Mouse (Mus musculus) kidney, adult 2 months (tissue): ENCODE data around the gene Lrrc4. TPM values are rescaled to one million over a fixed set of nuclear protein-coding genes. Genes with fewer than 3 reads are reported as not detected.

Source experiments
- DNase-seq: peaks from one replicate; pipeline ENCODE4 v3.0.0; 2021
- H3K27ac ChIP-seq: fragments of 200-500 bp; 2 replicates; pipeline ENCODE4 v1.5.1; 2012; ENCODE audit warnings: low read depth, low read length, control low read depth, inconsistent platforms; ENCODE audit not compliant: insufficient read depth
- H3K27me3 ChIP-seq: fragments of 200-500 bp; replicated peaks from 2 replicates; pipeline ENCODE4 v1.6.1; 2012; ENCODE audit warnings: mild to moderate bottlenecking, moderate library complexity, low read length, inconsistent platforms; ENCODE audit not compliant: control insufficient read depth, insufficient read depth
- H3K36me3 ChIP-seq: fragments of 200-500 bp; 2 replicates; pipeline ENCODE4 v1.6.1; 2012; ENCODE audit warnings: mild to moderate bottlenecking, moderate library complexity, low read length, inconsistent platforms; ENCODE audit not compliant: control insufficient read depth, insufficient read depth
- H3K4me1 ChIP-seq: fragments of 200-500 bp; 2 replicates; pipeline ENCODE4 v1.6.1; 2011; ENCODE audit warnings: low read length; ENCODE audit not compliant: control insufficient read depth, insufficient read depth
- H3K4me3 ChIP-seq: fragments of 200-500 bp; 2 replicates; pipeline ENCODE4 v1.5.1; 2011; ENCODE audit warnings: mild to moderate bottlenecking, low read depth, low read length, control low read depth; ENCODE audit not compliant: insufficient read depth
- CTCF ChIP-seq: fragments of 200-500 bp; conservative IDR thresholded peaks from 2 replicates; pipeline ENCODE4 v1.5.1; 2011; ENCODE audit warnings: low read depth, mild to moderate bottlenecking, control low read depth, low read length, moderate library complexity, mixed read lengths; ENCODE audit not compliant: insufficient read depth, insufficient read length
- POLR2A ChIP-seq: fragments of 200-500 bp; IDR thresholded peaks from one replicate; pipeline ENCODE4 v1.6.1; 2011; ENCODE audit warnings: low read depth, low read length, control low read depth
- WGBS: fragments of 180-500 bp; shearing (Covaris S2); methylation state at CpG from one replicate; pipeline ENCODE4 v1.1.7; 2018; 5-methylcytosine and 5-hydroxymethylcytosine counted together
- polyA plus RNA-seq: library from polyadenylated mRNA; depleted of rRNA; stranded (reverse); fragments of >200 nt; gene quantifications from 2 replicates; pipeline ENCODE4 v1.2.3, GENCODE M21; 2012

Lrrc4 gene
- polyA plus RNA-seq, 1 experiment, result 0.56 TPM

- Histone ChIP-seq H3K27ac (no peak overlapping the region), H3K27me3 (no peaks in the 10 kb centered on the region), H3K4me1 (no peaks in the 10 kb centered on the region), H3K4me3 (no peak overlapping the region), H3K36me3 (no peaks in the 10 kb centered on the region)
- 57% methylated on average over 4 of the region's 4 CpGs for WGBS
- TF ChIP-seq POLR2A (no peak), CTCF (no peak)
- no peak for DNase-seq
These were observed 14.1 kb upstream of the Lrrc4 start for GRCm38 (mm10) chr6:28845610-28846009.

GRCm38 (mm10) chr6:28842375-28843276 lies 11.1 kb upstream of the Lrrc4 start:
- WGBS, result 90% methylated on average over 4 of the region's 4 CpGs
- TF ChIP-seq POLR2A (no peak), CTCF (no peak)
- H3K4me3 ChIP-seq, result no peak overlapping the region
- H3K27ac ChIP-seq, result no peak overlapping the region
- DNase-seq, result no peak
- H3K4me1 ChIP-seq, result no peaks in the 10 kb centered on the region
- H3K36me3 ChIP-seq, result no peaks in the 10 kb centered on the region
- H3K27me3 ChIP-seq, result no peaks in the 10 kb centered on the region

- TF ChIP-seq POLR2A, result no peak
- no peak for TF ChIP-seq CTCF
- Histone ChIP-seq H3K4me1 (no peaks in the 10 kb centered on the region), H3K36me3 (no peaks in the 10 kb centered on the region), H3K27me3 (no peaks in the 10 kb centered on the region), H3K4me3 (no peak overlapping the region), H3K27ac (no peak overlapping the region)
- 89% methylated on average over 3 of the region's 3 CpGs for WGBS
- no peak for DNase-seq
These were observed 10.0 kb upstream of the Lrrc4 start for GRCm38 (mm10) chr6:28841569-28841968.

- no peak for DNase-seq
- TF ChIP-seq CTCF, result 0 out of 2 replicates have a peak, but pooled peaks have one; percentile 6
- TF ChIP-seq POLR2A, result no peak
- H3K4me1 ChIP-seq, result no peaks in the 10 kb centered on the region; the same call in 1 of the 2 replicates
- no peaks in the 10 kb centered on the region for H3K36me3 ChIP-seq
- no peak overlapping the region for H3K27ac ChIP-seq
- H3K4me3 ChIP-seq, result no peak overlapping the region
- H3K27me3 ChIP-seq, result no peaks in the 10 kb centered on the region; the same call in 1 of the 2 replicates
These were observed 5.1 kb upstream of the Lrrc4 start for GRCm38 (mm10) chr6:28836600-28836999.

GRCm38 (mm10) chr6:28834046-28834445 lies 2.5 kb upstream of the Lrrc4 start:
- DNase-seq, result no peak
- Histone ChIP-seq H3K4me3 (no peak overlapping the region), H3K36me3 (no peaks in the 10 kb centered on the region), H3K4me1 (no peaks in the 10 kb centered on the region; the same call in 1 of the 2 replicates), H3K27ac (no peak overlapping the region), H3K27me3 (no peaks in the 10 kb centered on the region; the same call in 1 of the 2 replicates)
- 89% methylated on average over 2 of the region's 2 CpGs for whole genome bisulfite sequencing
- TF ChIP-seq CTCF (no peak), POLR2A (no peak)

- no peak for DNase-seq
- Histone ChIP-seq H3K4me3 (peak overlapping the region; percentile 6; the same call in 1 of the 2 replicates), H3K27me3 (no peaks in the 10 kb centered on the region; the same call in 1 of the 2 replicates), H3K36me3 (no peaks in the 10 kb centered on the region), H3K27ac (no peak overlapping the region), H3K4me1 (no peaks in the 10 kb centered on the region; the same call in 1 of the 2 replicates)
- TF ChIP-seq POLR2A, result no peak
- 8% methylated on average over 43 of the region's 43 CpGs for WGBS
These were observed 1.9 kb upstream of the Lrrc4 start for GRCm38 (mm10) chr6:28833380-28833822.

- under 1% methylated on average over 58 of the region's 58 CpGs for WGBS
These were observed 1.3 kb upstream of the Lrrc4 start for GRCm38 (mm10) chr6:28832751-28833291.

More at GRCm38 (mm10) chr6:28832751-28833291, 1.3 kb upstream of the Lrrc4 start:
- Histone ChIP-seq H3K36me3 (no peaks in the 10 kb centered on the region), H3K27ac (no peak overlapping the region), H3K27me3 (no peaks in the 10 kb centered on the region; the same call in 1 of the 2 replicates), H3K4me3 (peak overlapping the region; percentile 59), H3K4me1 (no peaks in the 10 kb centered on the region; the same call in 1 of the 2 replicates)
- DNase-seq, result no peak
- TF ChIP-seq POLR2A (no peak), CTCF (no peak)
